Comparison of ENCODE assay signal across 12 mouse cellular contexts in the genomic region with DNA sequence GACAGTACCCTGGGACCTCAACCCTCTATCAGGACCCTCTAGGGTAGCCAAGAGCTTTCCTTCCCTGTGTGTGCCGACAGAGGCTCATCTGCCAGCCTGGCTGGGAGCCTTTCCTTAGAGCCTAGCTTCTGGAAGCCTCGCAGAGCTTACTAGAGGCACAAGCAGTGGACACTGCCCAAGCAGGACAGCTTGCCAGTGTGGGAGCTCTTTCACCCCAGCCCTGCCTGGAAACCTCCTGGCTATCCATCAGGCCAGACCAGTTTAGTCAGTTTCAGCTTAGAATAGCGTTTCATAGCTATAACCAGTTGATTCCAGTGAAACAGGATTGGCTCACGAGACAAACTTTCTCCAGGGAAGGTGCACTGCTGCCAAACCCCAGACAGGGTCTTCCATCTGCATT.
DNase-seq lines count a peak whose midpoint lies in the region; ATAC-seq and TF ChIP-seq lines count a peak whose summit lies in the region.
"Had no signal": no experiment of that assay in that cellular context is flagged by ENCODE, and none has a peak within 500 bp of the region (broad histone marks: within the 10 kb centered on the region; RNA-seq: fewer than 3 reads in every experiment).

No protein-coding gene starts in this region.

- no peak overlapping the region for H3K4me2 ChIP-seq in lung, embryonic 14.5 days
- no peak overlapping the region for H3K4me2 ChIP-seq in forebrain, postnatal 0 days (ENCODE audit: low read depth)
- H3K4me2 ChIP-seq: forebrain, embryonic 13.5 days; midbrain, embryonic 15.5 days had no signal

- H3K36me3 ChIP-seq in lung, embryonic 14.5 days (ENCODE audit: insufficient read depth), result no peaks in the 10 kb centered on the region
- H3K36me3 ChIP-seq in forebrain, postnatal 0 days (ENCODE audit: insufficient read depth), result no peaks in the 10 kb centered on the region
- H3K36me3 ChIP-seq: midbrain, embryonic 15.5 days had no signal

- H3K27ac ChIP-seq in lung, embryonic 14.5 days (ENCODE audit: low read depth), result peak overlapping the region; percentile 13; the same call in 1 of the 2 replicates
- no peak overlapping the region for H3K27ac ChIP-seq in forebrain, postnatal 0 days (ENCODE audit: low read depth, low read length)
- H3K27ac ChIP-seq: forebrain, embryonic 13.5 days; liver, embryonic 14.5 days; midbrain, embryonic 15.5 days had no signal

- H3K4me3 ChIP-seq in lung, embryonic 14.5 days (ENCODE audit: low read depth, low read length), result no peak overlapping the region
- no peak overlapping the region for H3K4me3 ChIP-seq in forebrain, postnatal 0 days (ENCODE audit: low read depth, low read length)
- H3K4me3 ChIP-seq: forebrain, embryonic 13.5 days; midbrain, embryonic 15.5 days had no signal

- no peak for DNase-seq in lung, embryonic 14.5 days
- no peak for DNase-seq in lung, postnatal 14 days
- DNase-seq in cerebellum, adult 9-11 months, result peak; percentile 74
- peak; percentile 41 for DNase-seq in kidney, adult 18-20 months
- peak; percentile 56 for DNase-seq in lung, postnatal 36 days
- no peak for DNase-seq in forebrain, postnatal 0 days
- no peak for DNase-seq in ovary, postnatal 36 days (ENCODE audit: low spot score)
- DNase-seq: embryo, embryonic 11 days had no signal

- ATAC-seq in lung, embryonic 14.5 days (ENCODE audit: insufficient read depth), result no peak
- no peak for ATAC-seq in forebrain, postnatal 0 days
- ATAC-seq: forebrain, embryonic 13.5 days; midbrain, embryonic 15.5 days had no signal

- no peak overlapping the region for H3K9ac ChIP-seq in lung, embryonic 14.5 days
- H3K9ac ChIP-seq in forebrain, postnatal 0 days, result no peak overlapping the region
- H3K9ac ChIP-seq: forebrain, embryonic 13.5 days; liver, embryonic 14.5 days; midbrain, embryonic 15.5 days had no signal

- H3K4me1 ChIP-seq in lung, embryonic 14.5 days (ENCODE audit: insufficient read depth), result peaks cover 11% of the 10 kb centered on the region; the same call in 1 of the 2 replicates
- H3K4me1 ChIP-seq in forebrain, postnatal 0 days (ENCODE audit: insufficient read depth), result no peaks in the 10 kb centered on the region

- H3K9me3 ChIP-seq in lung, embryonic 14.5 days (ENCODE audit: low read depth, low read length), result no peaks in the 10 kb centered on the region
- H3K9me3 ChIP-seq in forebrain, postnatal 0 days (ENCODE audit: low read length), result no peaks in the 10 kb centered on the region
- H3K9me3 ChIP-seq: forebrain, embryonic 13.5 days; midbrain, embryonic 15.5 days had no signal

- no peaks in the 10 kb centered on the region for H3K27me3 ChIP-seq in lung, embryonic 14.5 days (ENCODE audit: insufficient read depth, low read length)
- no peaks in the 10 kb centered on the region for H3K27me3 ChIP-seq in forebrain, postnatal 0 days (ENCODE audit: insufficient read depth, low read length)
- H3K27me3 ChIP-seq: CH12.LX; midbrain, embryonic 15.5 days had no signal

- WGBS in lung, embryonic 14.5 days, result 60% methylated on average over 4 of the region's 4 CpGs
- 75% methylated on average over 4 of the region's 4 CpGs for WGBS in forebrain, postnatal 0 days

- no peak for TF ChIP-seq CTCF in lung, embryonic 14.5 days (IDR thresholded peaks at IDR 0.05; ENCODE audit: low read depth)
- no peak for TF ChIP-seq CTCF in forebrain, postnatal 0 days (IDR thresholded peaks at IDR 0.05; ENCODE audit: low read depth)

Comparison
In these comparisons a context has a peak if more than half of its experiments do, and no peak if none do; other contexts are left out.
1. DNase-seq: peak in cerebellum, adult 9-11 months (single experiment), kidney, adult 18-20 months (single experiment) and lung, postnatal 36 days (single experiment); none in lung, embryonic 14.5 days (single experiment), lung, postnatal 14 days (single experiment), forebrain, postnatal 0 days (single experiment) and ovary, postnatal 36 days (single experiment).